Mouse (Mus musculus) neural tube, embryonic 12.5 days (tissue): ENCODE measurements at regions not wholly inside any gene's neighbourhood (a gene's known extent, or its start where the extent isn't known, plus 50 kb on each side); places are given as distances from the start of the nearest gene placed in this dataset.

Source experiments
- ATAC-seq: fragments of 200-750 bp; cut with Nextera tagmentation; 2 replicates; pipeline ENCODE4 v1.8.0; 2017; ENCODE audit warnings: low read depth, mild to moderate bottlenecking, moderate TSS enrichment, moderate library complexity; ENCODE audit not compliant: low FRiP score
- H3K27ac ChIP-seq: fragments of 300-500 bp; sonication (generic); 2 replicates; pipeline ENCODE4 v1.5.1; 2016
- H3K27me3 ChIP-seq: fragments of 300-500 bp; sonication (generic); replicated peaks from 2 replicates; pipeline ENCODE4 v1.6.1; 2016; ENCODE audit warnings: mild to moderate bottlenecking
- H3K36me3 ChIP-seq: fragments of 300-500 bp; sonication (generic); 2 replicates; pipeline ENCODE4 v1.6.1; 2016; ENCODE audit warnings: mild to moderate bottlenecking
- H3K4me1 ChIP-seq: fragments of 300-500 bp; sonication (generic); 2 replicates; pipeline ENCODE4 v1.6.1; 2016
- H3K4me2 ChIP-seq: fragments of 300-500 bp; sonication (generic); replicated peaks from 2 replicates; pipeline ENCODE4 v1.6.1; 2016; ENCODE audit warnings: mild to moderate bottlenecking
- H3K4me3 ChIP-seq: fragments of 300-500 bp; sonication (generic); 2 replicates; pipeline ENCODE4 v1.5.1; 2016
- H3K9ac ChIP-seq: fragments of 300-500 bp; sonication (generic); 2 replicates; pipeline ENCODE4 v1.6.1; 2016; ENCODE audit warnings: mild to moderate bottlenecking
- H3K9me3 ChIP-seq: fragments of 300-500 bp; sonication (generic); 2 replicates; pipeline ENCODE4 v1.6.1; 2016; ENCODE audit warnings: mild to moderate bottlenecking
- WGBS: fragments of 180-500 bp; shearing (Covaris S2); methylation state at CpG from one replicate; pipeline ENCODE4 v1.1.7; 2016; 5-methylcytosine and 5-hydroxymethylcytosine counted together

- no peak for ATAC-seq
- Histone ChIP-seq H3K4me1 (peaks cover 14% of the 10 kb centered on the region; the same call in 1 of the 2 replicates), H3K36me3 (no peaks in the 10 kb centered on the region), H3K27me3 (no peaks in the 10 kb centered on the region), H3K9me3 (no peaks in the 10 kb centered on the region), H3K4me3 (no peak overlapping the region), H3K9ac (no peak overlapping the region), H3K4me2 (no peak overlapping the region), H3K27ac (no peak overlapping the region)
- WGBS, result 33% methylated on average over 10 of the region's 10 CpGs
These were observed 156.7 kb upstream of the Ubl3 start for GRCm38 (mm10) chr5:148709111-148709771.

GRCm38 (mm10) chr5:148708014-148708741 is 155.6 kb upstream of the Ubl3 start:
- Histone ChIP-seq H3K4me3 (no peak overlapping the region), H3K9me3 (no peaks in the 10 kb centered on the region), H3K27me3 (no peaks in the 10 kb centered on the region), H3K9ac (no peak overlapping the region), H3K36me3 (no peaks in the 10 kb centered on the region), H3K27ac (no peak overlapping the region), H3K4me1 (peaks cover 14% of the 10 kb centered on the region; the same call in 1 of the 2 replicates), H3K4me2 (no peak overlapping the region)
- ATAC-seq, result 0 out of 2 replicates have a peak, but pooled peaks have one; percentile 41
- WGBS, result 38% methylated on average over 11 of the region's 11 CpGs

- no peaks in the 10 kb centered on the region for H3K27me3 ChIP-seq
- WGBS, result 92% methylated on average over 12 of the region's 12 CpGs
- no peak overlapping the region for H3K9ac ChIP-seq
- H3K36me3 ChIP-seq, result no peaks in the 10 kb centered on the region
- H3K4me3 ChIP-seq, result no peak overlapping the region
- H3K4me1 ChIP-seq, result peaks cover 14% of the 10 kb centered on the region; the same call in 1 of the 2 replicates
- H3K4me2 ChIP-seq, result no peak overlapping the region
- no peak overlapping the region for H3K27ac ChIP-seq
- ATAC-seq, result no peak
- H3K9me3 ChIP-seq, result no peaks in the 10 kb centered on the region
These were observed 154.7 kb upstream of the Ubl3 start for GRCm38 (mm10) chr5:148707335-148707734.

DNA sequence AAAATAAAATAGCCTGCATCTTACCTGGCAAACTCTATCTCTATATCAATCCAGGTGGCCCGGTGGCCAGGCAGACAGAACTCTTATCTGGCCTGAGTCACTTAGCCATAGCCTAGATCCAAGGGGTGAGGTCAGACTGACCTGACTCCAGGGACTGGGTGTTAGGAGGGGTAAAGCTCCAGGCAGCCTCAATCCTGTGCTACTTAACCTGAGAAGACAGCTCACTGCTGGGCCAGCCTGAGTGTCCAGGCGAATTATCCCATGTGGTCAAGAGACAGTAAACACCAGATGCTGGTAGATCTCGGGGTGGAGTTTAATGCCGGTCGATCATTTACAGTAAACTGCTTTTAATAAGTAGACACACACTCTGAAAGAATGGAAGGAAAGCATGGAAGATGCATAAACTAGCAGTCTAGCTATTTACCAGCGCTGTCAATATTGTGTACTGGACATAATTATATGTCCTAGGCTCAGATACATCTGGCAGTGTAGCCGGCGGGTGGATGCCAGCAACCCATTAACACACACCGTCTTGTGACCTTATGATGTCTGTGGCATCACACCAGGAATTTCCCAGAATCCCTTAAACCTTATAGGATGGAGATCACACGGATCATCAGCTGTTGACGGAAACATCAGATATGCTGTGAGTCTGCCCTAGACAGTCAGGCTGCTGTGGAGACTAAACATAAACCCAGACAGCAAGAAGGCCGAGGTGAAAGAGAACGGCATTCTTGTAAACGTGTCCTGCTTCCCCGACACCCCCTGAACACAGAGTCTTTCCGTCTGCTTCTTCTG is 153.9 kb upstream of the Ubl3 start:
- peaks cover 18% of the 10 kb centered on the region for H3K4me1 ChIP-seq
- no peaks in the 10 kb centered on the region for H3K27me3 ChIP-seq
- no peaks in the 10 kb centered on the region for H3K36me3 ChIP-seq
- no peak overlapping the region for H3K4me2 ChIP-seq
- 88% methylated on average over 16 of the region's 16 CpGs for WGBS
- no peak overlapping the region for H3K9ac ChIP-seq
- no peaks in the 10 kb centered on the region for H3K9me3 ChIP-seq
- no peak overlapping the region for H3K27ac ChIP-seq
- H3K4me3 ChIP-seq, result no peak overlapping the region
- no peak for ATAC-seq

DNA sequence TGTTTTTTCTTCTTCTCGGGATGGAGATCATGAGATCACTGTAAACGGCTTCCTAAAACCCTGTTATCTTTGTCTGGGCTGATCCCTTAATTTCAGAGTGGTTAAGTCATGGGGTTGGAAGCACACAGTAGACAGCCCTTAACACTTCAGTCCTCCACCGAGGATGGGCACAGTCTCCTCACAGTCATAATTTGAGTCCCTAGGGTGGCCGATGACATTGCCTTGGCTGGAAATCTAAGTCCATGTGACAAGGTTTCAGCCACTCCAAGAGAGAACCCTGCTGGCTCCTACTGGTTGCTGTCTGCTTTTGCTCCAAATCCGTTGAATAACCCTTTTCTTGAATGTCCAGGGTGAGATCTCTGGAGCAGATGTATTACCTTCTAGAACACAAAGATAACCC is 152.2 kb upstream of the Ubl3 start:
- Histone ChIP-seq H3K9ac (no peak overlapping the region), H3K4me2 (no peak overlapping the region), H3K27me3 (no peaks in the 10 kb centered on the region), H3K36me3 (no peaks in the 10 kb centered on the region), H3K9me3 (no peaks in the 10 kb centered on the region), H3K4me1 (peaks cover 18% of the 10 kb centered on the region), H3K4me3 (no peak overlapping the region), H3K27ac (no peak overlapping the region)
- ATAC-seq, result no peak
- WGBS, result 72% methylated on average over 5 of the region's 5 CpGs

GRCm38 (mm10) chr5:148701859-148702258 is 149.3 kb upstream of the Ubl3 start:
- no peak for ATAC-seq
- Histone ChIP-seq H3K4me2 (no peak overlapping the region), H3K4me3 (no peak overlapping the region), H3K9ac (no peak overlapping the region), H3K4me1 (peaks cover 4% of the 10 kb centered on the region), H3K27me3 (no peaks in the 10 kb centered on the region), H3K9me3 (no peaks in the 10 kb centered on the region), H3K36me3 (no peaks in the 10 kb centered on the region), H3K27ac (no peak overlapping the region)
- 19% methylated on average over 8 of the region's 8 CpGs for WGBS

- Histone ChIP-seq H3K36me3 (no peaks in the 10 kb centered on the region), H3K27me3 (no peaks in the 10 kb centered on the region), H3K27ac (no peak overlapping the region), H3K4me1 (peaks cover 4% of the 10 kb centered on the region), H3K4me2 (no peak overlapping the region), H3K9me3 (no peaks in the 10 kb centered on the region), H3K9ac (no peak overlapping the region), H3K4me3 (no peak overlapping the region)
- WGBS, result 81% methylated on average over 7 of the region's 7 CpGs
- ATAC-seq, result no peak
These were observed 148.4 kb upstream of the Ubl3 start for GRCm38 (mm10) chr5:148701001-148701400.

DNA sequence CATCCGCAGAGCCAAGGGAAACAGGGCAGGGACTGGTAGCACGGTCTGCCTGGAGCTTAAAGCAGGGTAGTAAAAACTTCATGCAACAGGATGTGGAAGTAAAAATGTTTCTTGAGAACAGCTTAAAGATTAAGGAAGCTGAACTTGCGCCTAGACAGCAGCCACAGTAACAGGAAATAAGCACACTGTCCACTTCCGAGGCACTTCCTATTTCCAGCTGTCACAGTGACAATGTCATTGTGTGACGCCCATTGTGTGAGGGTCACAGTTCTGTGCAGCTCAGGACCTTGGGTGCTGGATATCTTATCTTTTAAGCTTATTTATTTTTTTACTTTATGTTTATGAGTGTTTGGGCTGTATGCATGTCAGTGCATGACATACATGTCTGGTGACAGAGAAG is 147.7 kb upstream of the Ubl3 start:
- 87% methylated on average over 5 of the region's 5 CpGs for WGBS
- Histone ChIP-seq H3K27ac (no peak overlapping the region), H3K27me3 (no peaks in the 10 kb centered on the region), H3K36me3 (no peaks in the 10 kb centered on the region), H3K4me3 (no peak overlapping the region), H3K4me1 (peaks cover 4% of the 10 kb centered on the region), H3K4me2 (no peak overlapping the region), H3K9me3 (peaks cover 4% of the 10 kb centered on the region; the same call in 1 of the 2 replicates), H3K9ac (no peak overlapping the region)
- no peak for ATAC-seq

GRCm38 (mm10) chr5:148697631-148698368 is 145.2 kb upstream of the Ubl3 start:
- H3K4me3 ChIP-seq, result no peak overlapping the region
- H3K4me2 ChIP-seq, result no peak overlapping the region
- H3K9ac ChIP-seq, result no peak overlapping the region
- peaks cover 9% of the 10 kb centered on the region; the same call in 1 of the 2 replicates for H3K9me3 ChIP-seq
- 85% methylated on average over 22 of the region's 22 CpGs for WGBS
- no peaks in the 10 kb centered on the region for H3K36me3 ChIP-seq
- ATAC-seq, result no peak
- no peaks in the 10 kb centered on the region for H3K27me3 ChIP-seq
- peaks cover 4% of the 10 kb centered on the region for H3K4me1 ChIP-seq
- no peak overlapping the region for H3K27ac ChIP-seq

DNA sequence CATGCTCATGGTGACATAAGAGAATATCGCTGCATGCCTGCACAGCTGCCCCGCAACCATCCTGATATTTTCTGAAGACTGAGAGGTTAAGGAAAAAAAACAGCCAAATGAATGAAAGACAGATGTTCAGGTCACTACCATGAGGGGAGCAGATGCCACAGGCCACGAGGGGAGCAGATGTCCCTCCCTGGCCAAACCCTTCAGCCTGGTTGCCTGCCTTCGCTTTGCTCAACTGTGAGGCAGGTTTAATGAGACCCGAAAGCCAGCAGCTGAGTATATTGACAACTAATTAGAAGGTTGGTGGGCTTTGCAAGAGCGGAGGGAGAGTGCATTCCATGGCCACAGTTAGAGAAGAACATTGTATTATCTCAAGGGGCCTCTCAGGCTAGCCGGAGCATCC is 141.8 kb upstream of the Ubl3 start:
- Histone ChIP-seq H3K4me3 (no peak overlapping the region), H3K27me3 (no peaks in the 10 kb centered on the region), H3K4me2 (no peak overlapping the region), H3K36me3 (no peaks in the 10 kb centered on the region), H3K4me1 (no peaks in the 10 kb centered on the region; the same call in 1 of the 2 replicates), H3K9ac (no peak overlapping the region), H3K9me3 (peaks cover 9% of the 10 kb centered on the region; the same call in 1 of the 2 replicates), H3K27ac (no peak overlapping the region)
- no peak for ATAC-seq
- WGBS, result 72% methylated on average over 7 of the region's 7 CpGs

- Histone ChIP-seq H3K27ac (no peak overlapping the region), H3K4me1 (no peaks in the 10 kb centered on the region; the same call in 1 of the 2 replicates), H3K9me3 (peaks cover 9% of the 10 kb centered on the region; the same call in 1 of the 2 replicates), H3K36me3 (no peaks in the 10 kb centered on the region), H3K9ac (no peak overlapping the region), H3K27me3 (no peaks in the 10 kb centered on the region), H3K4me3 (no peak overlapping the region), H3K4me2 (no peak overlapping the region)
- no peak for ATAC-seq
- WGBS, result 88% methylated on average over 7 of the region's 7 CpGs
These were observed 138.9 kb upstream of the Ubl3 start for GRCm38 (mm10) chr5:148691486-148691885.
